Mouse (Mus musculus): ENCODE results near the gene Grin3a. TPM values are rescaled to one million over a fixed set of nuclear protein-coding genes. Genes with fewer than 3 reads are reported as not detected.

Gene Grin3a
- total and polyA plus RNA-seq, 3 experiments = 0.04 to 0.10 TPM; not detected in 1

DNA sequence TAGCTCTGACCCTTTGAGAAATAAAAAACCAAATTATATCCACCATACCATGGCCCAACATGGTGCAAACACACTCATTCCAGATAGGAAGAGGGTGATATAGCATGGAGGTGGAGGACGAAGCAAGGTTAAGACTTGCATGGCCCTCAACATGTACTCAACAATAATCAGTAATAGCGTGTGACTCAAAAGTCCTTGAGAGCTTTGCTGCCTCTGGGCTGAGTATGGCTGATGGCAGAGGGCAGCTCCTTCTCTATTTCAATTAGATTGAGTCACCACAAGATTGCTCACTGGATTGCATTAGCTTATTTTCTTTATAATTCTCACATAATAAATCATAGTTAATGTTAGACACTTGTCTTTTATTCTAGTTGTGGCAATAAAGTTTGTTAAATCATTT is 15.1 kb upstream of the Grin3a start:
- Histone ChIP-seq H3K36me3 (ENCODE audit: control insufficient read depth in 1 of 2, insufficient read depth in 2 of 2, low read length in 2 of 2) (no peaks in the 10 kb centered on the region), H3K4me3 (ENCODE audit: control insufficient read depth in 1 of 2, insufficient read depth in 1 of 2, low read depth in 2 of 2, low read length in 2 of 2) (no peak overlapping the region), H3K4me1 (ENCODE audit: control insufficient read depth in 1 of 2, insufficient read depth in 2 of 2, low read length in 2 of 2) (no peaks in the 10 kb centered on the region), H3K9me3 (replicated peaks; ENCODE audit: insufficient read depth, low read length) (no peaks in the 10 kb centered on the region), H3K27ac (ENCODE audit: control insufficient read depth, low read depth, low read length) (no peak overlapping the region), H3K9ac (ENCODE audit: control insufficient read depth, low read depth, low read length, poor library complexity, severe bottlenecking) (no peak overlapping the region), H3K27me3 (ENCODE audit: control insufficient read depth in 1 of 2, insufficient read depth in 2 of 2, low read length in 2 of 2) (no peaks in the 10 kb centered on the region), H3K79me2 (ENCODE audit: control insufficient read depth, insufficient read depth, low read length, poor library complexity) (no peaks in the 10 kb centered on the region)
- TF ChIP-seq CHD1 (IDR thresholded peaks at IDR 0.05; ENCODE audit: low read depth, low read length) = no peak
- TF ChIP-seq USF2 (IDR thresholded peaks at IDR 0.05; ENCODE audit: borderline replicate concordance in 1 of 2, insufficient read depth in 1 of 2, low read depth in 1 of 2, low read length in 2 of 2) = no peak
- no peak for TF ChIP-seq TAL1 (IDR thresholded peaks at IDR 0.05; ENCODE audit: low read length)
- TF ChIP-seq EP300 (IDR thresholded peaks at IDR 0.05; ENCODE audit: low read depth in 1 of 2, low read length in 2 of 2) = no peak
- TF ChIP-seq RAD21 (IDR thresholded peaks at IDR 0.05; ENCODE audit: low read depth, low read length) = no peak
- no peak for TF ChIP-seq GABPA (IDR thresholded peaks at IDR 0.05; ENCODE audit: low read depth, low read length)
- TF ChIP-seq ELF1 (IDR thresholded peaks at IDR 0.05; ENCODE audit: low read depth, low read length) = no peak
- TF ChIP-seq POLR2AphosphoS5 (IDR thresholded peaks at IDR 0.05; ENCODE audit: borderline replicate concordance, low read depth, low read length) = no peak
- no peak for TF ChIP-seq POLR2AphosphoS2 (IDR thresholded peaks at IDR 0.05; ENCODE audit: low read length)
- no peak for TF ChIP-seq HCFC1 (IDR thresholded peaks at IDR 0.05; ENCODE audit: low read depth, low read length)
- TF ChIP-seq POLR2A (IDR thresholded peaks at IDR 0.05; ENCODE audit: control insufficient read depth in 1 of 2, insufficient read depth in 1 of 2, low read depth in 1 of 2, low read length in 2 of 2, poor library complexity in 1 of 2) = no peak
- no peak for DNase-seq (ENCODE audit: low read depth, low spot score)

DNA sequence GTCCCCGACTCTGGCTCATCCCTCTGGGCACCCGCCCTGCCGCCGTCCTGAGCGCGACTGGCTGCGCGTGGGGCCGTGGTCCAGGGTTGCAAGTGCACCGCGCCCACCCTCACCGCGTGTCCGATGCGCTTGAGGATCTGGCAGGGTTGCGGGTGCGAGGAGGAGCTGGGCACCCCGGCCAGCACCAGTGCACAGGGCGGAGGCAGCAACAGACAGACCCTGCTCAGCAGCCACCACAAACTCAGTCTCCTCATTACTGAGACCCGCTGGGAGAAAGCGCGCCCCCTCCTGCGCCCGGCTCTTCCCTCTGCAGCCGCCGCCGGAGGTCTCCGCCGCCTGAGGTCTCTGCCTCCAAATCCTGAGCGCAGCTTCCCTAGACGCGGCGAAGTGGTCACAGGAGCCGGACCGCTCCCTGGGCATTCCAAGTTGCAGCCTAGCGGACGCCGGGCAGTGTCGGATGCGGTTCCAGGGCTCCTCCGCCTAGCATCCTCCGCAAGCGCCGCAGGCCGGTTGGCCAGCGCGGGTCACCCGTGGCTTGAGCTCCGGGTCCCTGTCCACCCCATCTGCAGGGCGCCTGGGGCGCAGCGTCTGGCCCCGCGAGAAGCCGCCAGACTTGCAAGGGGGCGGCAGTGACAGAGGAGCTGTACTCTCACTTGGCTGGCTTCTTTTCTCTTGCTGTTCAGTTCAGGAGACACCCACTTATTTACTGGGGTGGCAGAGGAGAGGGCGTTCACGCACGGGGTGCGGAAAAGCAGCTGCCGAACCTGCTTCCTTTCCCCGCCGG is 524 bp downstream of the Grin3a start:
- no peak for DNase-seq (ENCODE audit: low read depth, low spot score)
- Histone ChIP-seq H3K36me3 (ENCODE audit: control insufficient read depth in 1 of 2, insufficient read depth in 2 of 2, low read length in 2 of 2) (no peaks in the 10 kb centered on the region), H3K4me3 (ENCODE audit: control insufficient read depth in 1 of 2, insufficient read depth in 1 of 2, low read depth in 2 of 2, low read length in 2 of 2) (no peak overlapping the region), H3K27me3 (ENCODE audit: control insufficient read depth in 1 of 2, insufficient read depth in 2 of 2, low read length in 2 of 2) (no peaks in the 10 kb centered on the region), H3K27ac (ENCODE audit: control insufficient read depth, low read depth, low read length) (no peak overlapping the region), H3K4me1 (ENCODE audit: control insufficient read depth in 1 of 2, insufficient read depth in 2 of 2, low read length in 2 of 2) (no peaks in the 10 kb centered on the region), H3K79me2 (ENCODE audit: control insufficient read depth, insufficient read depth, low read length, poor library complexity) (no peaks in the 10 kb centered on the region), H3K9me3 (replicated peaks; ENCODE audit: insufficient read depth, low read length) (no peaks in the 10 kb centered on the region), H3K9ac (ENCODE audit: control insufficient read depth, low read depth, low read length, poor library complexity, severe bottlenecking) (no peak overlapping the region)
- TF ChIP-seq USF2 (IDR thresholded peaks at IDR 0.05; ENCODE audit: borderline replicate concordance in 1 of 2, insufficient read depth in 1 of 2, low read depth in 1 of 2, low read length in 2 of 2) (no peak), SIN3A (IDR thresholded peaks at IDR 0.05; ENCODE audit: low read length) (no peak), POLR2A (IDR thresholded peaks at IDR 0.05; ENCODE audit: control insufficient read depth in 1 of 2, insufficient read depth in 1 of 2, low read depth in 1 of 2, low read length in 2 of 2, poor library complexity in 1 of 2) (no peak), CHD1 (IDR thresholded peaks at IDR 0.05; ENCODE audit: low read depth, low read length) (no peak), HCFC1 (IDR thresholded peaks at IDR 0.05; ENCODE audit: low read depth, low read length) (no peak), MAFK (IDR thresholded peaks at IDR 0.05; ENCODE audit: borderline replicate concordance, low read depth, low read length) (no peak), TCF12 (IDR thresholded peaks at IDR 0.05; ENCODE audit: low read depth, low read length) (no peak), MAX (IDR thresholded peaks at IDR 0.05; ENCODE audit: low read length) (no peak), NELFE (IDR thresholded peaks at IDR 0.05; ENCODE audit: low read depth, low read length) (no peak), ETS1 (IDR thresholded peaks at IDR 0.05; ENCODE audit: low read depth, low read length) (no peak), MYC (IDR thresholded peaks at IDR 0.05; ENCODE audit: low read depth, low read length) (no peak), KAT2A (conservative IDR thresholded peaks at IDR 0.05; ENCODE audit: low read depth, low read length) (no peak), CHD2 (IDR thresholded peaks at IDR 0.05; ENCODE audit: low read length) (no peak)
